Mouse (Mus musculus) urinary bladder, postnatal 10 days (tissue): ENCODE measurements around the gene Cops4.

Experiments used
- DNase-seq: peaks from one replicate; pipeline ENCODE4 v3.0.0; 2022; ENCODE audit warnings: low spot score

Gene Cops4

DNA sequence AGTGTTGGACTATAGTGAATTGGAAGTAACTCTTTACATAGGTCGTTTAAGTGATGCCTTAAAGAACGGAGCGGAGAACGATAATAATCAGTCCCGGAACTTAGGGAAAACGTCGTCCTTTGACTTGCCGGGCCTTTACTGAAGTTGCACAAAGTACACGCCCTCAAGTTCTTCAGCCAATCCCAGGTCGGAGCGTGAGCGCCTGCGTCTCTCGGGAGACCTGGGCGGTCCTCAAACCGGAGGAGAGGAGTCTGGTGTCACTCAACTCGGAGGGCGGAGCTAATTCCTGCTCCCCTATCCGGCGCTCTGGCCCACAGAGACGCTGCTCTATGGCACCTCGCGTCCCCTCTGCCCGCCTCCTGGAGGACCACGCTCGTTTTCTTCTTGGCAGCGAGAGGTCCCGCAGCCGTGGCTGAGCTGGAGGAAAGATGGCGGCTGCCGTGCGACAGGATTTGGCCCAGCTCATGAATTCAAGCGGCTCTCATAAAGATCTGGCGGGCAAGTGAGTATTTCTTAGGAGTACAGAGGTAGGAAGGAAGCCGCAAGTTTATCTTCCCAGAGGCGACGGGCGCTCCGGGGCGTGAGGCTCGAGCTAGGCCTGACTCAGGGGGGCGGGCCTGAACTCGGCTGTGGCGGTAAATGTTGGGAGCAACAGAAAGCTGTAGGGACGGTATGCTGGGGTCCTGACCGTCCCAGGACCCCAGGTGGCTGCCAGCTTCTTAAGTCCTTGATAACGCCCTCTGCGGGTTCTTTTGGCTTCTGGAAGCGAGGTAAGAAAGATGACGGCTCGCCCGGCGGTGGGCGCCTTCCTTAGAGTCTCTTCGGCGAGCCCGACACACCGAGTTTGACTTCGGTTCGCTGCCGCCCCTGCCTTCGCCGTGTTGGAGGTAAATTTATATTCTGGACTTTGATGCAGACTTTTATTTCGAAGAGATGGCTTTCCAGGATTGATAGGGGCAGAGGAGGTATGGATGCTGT lies at the start of gene Cops4:
TSS of gene Cops4 (plus strand) at position 261 of the 978 bp plus-strand sequence.
- DNase-seq = peak; percentile 83

DNA sequence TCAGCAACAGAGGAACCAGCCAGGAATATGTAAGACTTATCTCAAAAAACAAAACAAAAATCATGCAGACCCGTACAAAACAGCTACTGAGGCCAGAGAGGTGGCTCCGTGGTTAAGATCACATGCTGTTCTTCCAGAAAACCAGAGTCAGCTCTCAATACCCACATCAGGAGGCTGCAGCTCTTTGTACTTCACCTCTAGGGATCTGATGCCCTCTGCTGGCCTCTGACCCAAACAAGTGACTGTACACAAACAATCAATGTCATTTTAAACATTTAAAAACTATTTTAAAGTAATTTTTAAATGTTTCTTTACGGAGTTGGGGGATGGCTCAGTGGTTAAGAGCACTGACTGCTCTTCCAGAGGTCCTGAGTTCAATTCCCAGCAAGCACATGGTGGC lies 41.8 kb upstream of the Cops4 start:
- no peak for DNase-seq

DNA sequence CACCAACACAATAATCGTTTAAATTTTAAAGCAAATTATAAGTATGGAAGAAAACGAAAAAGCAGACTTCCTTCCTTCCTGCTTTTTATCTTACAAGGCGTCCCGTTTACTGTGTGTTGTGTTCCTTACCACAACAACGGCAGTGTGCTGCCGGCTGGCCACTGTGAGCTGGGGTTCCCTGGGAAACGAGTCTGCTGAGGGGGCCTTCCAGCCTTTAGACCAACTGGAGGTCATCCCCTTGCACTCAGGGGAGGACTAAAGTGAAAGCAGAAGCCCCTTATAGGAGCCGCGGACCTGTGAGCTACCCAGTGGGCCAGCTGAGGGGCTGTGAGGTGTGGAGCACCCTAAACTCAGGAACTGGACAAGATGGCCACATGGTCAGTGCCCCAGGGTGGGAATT lies 40.5 kb upstream of the Cops4 start:
- no peak for DNase-seq

DNA sequence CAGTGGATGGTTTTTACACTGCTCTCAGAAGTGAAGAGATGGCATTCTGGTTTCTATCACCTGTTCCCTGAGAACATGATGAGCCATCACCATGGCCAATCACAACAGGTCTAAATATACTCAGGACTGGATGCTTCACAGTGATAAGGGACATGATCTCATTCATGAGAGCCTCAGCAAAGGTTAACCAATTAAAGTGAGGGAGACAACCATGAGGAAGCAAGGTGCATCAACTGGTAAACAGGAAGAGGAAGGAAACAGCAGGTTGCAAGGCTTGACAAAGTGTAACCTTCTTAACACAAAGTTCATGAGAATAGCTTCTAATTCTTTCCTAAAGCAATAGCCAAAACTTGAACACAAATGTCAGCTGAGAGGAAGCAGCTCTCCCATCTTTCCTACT lies 34.5 kb upstream of the Cops4 start:
- no peak for DNase-seq

DNA sequence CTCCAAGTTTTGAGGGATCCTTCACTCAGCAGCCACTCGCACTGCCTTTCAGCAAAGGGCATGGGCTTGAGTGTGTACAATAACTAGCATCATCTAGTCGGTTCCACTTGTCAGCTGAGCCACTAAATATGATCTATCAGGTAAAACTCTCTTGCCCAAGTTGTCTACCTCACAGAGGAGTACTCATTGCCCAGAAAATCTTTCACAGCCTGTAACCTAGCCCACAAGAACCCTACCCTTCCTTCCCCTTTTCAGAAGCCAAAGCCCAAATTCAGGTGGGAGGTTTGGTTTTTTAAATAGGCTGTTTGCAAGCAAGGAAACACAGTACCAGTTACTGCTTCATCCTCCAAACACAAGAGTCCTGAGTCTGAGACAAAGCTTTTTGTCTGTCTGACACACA lies 31.0 kb upstream of the Cops4 start:
- DNase-seq = no peak

DNA sequence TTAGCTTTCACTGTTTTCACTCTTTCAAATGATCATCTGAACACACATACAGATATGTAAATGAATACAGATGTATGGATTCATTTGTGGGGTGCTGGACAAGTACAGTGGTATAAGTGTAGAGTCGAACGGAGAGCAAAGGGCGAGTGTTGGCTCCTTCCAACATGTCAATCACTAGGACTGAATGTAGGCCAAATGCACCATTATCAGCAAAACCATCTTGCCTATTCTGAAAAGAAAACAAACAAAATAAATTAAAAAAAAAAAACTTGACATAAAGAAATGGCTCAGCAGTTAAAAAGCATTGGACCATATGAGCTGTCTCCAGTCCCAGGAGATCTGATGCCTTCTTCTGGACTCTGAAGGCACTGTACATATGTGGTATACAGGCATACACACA lies 29.9 kb upstream of the Cops4 start:
- no peak for DNase-seq

GRCm38 (mm10) chr5:100489340-100489739 lies 28.8 kb upstream of the Cops4 start:
- no peak for DNase-seq

DNA sequence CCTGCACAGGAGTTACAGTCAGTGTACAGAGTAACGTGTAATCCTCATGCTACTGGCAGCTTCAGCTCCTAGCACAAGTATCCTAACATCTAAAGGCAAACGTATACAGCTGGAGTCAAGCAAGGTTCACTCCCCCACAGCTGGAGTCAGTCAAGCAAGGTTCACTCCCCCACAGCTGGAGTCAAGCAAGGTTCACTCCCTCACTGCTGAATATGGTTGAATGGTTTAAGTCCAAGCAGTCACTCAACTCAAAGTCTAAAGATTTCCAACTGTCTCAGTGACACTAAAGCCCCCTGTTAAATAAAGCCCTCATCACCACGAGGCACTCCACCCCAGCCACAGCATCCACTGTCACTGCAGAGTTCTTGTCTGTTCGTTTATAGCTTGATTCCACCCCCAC lies 26.4 kb upstream of the Cops4 start:
- DNase-seq = no peak

DNA sequence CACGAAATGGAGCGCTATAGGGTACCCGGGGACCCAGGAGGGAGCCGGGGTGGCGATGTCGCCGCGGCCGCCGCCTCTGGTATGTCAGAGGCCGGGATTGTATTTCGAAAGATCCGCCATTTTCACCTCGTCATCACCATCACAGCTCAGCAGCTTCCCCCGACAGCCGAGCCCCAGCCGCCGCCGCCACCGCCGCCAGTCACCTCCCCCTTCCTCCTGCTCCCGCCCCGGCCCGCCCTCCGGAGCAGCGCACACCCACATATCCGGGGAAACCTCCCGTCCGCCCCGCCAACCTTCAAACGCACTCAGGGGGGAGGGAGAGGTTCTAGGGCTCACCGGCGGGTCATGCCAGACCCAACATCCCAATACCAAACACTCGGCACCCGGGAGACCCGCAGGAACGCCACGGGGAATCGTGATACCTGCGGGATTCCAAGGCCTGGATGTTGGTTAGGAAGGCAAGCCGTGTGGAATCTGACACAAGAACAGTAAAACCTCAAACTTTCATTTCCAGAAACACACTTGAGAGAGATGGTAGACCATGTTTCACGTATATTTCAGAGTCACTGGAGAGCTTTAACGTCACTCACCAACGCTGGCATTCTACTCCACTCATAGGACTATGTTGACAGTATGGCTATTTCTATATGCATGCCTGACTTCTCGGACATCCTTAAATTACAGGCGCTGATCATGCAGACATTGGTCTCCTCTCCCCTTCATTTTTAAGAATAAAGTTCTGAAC lies 19.5 kb upstream of the Cops4 start:
- DNase-seq = peak; percentile 28

- no peak for DNase-seq
Observed at GRCm38 (mm10) chr5:100499243-100499642, 18.9 kb upstream of the Cops4 start.

GRCm38 (mm10) chr5:100499831-100500304 lies 18.2 kb upstream of the Cops4 start:
- no peak for DNase-seq

GRCm38 (mm10) chr5:100500458-100500961 lies 17.6 kb upstream of the Cops4 start, which contains the start of gene Lin54:
Gene Lin54, minus strand, starts transcription at chr5:100500639.
- peak; percentile 65 for DNase-seq

- no peak for DNase-seq
Observed at GRCm38 (mm10) chr5:100501267-100501666, 16.8 kb upstream of the Cops4 start.

- DNase-seq = no peak
Observed at GRCm38 (mm10) chr5:100509247-100509646, 8.9 kb upstream of the Cops4 start.

GRCm38 (mm10) chr5:100512576-100512975 lies 5.5 kb upstream of the Cops4 start:
- DNase-seq = no peak

DNA sequence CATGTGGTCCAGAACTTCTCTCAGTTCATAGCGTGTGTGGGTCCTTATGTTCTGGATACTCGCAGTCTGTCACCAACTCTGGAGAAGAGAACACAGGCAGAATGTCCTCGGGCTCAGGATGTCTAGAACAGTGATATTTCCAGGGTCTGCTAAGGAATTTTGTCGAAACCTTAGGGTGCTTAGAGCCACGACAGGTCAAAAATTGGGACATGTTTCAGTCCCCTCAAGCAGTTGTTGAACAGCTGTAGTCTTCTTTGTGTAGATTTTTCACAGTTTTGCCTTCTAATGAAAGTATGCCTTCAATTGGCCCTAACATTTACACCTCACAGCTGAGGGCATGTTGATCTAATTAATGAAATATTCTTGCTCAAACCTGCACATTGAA lies 910 bp downstream of the Cops4 start:
- DNase-seq = no peak

GRCm38 (mm10) chr5:100520223-100520622 lies 2.1 kb downstream of the Cops4 start:
- no peak for DNase-seq

GRCm38 (mm10) chr5:100523331-100523730 lies 5.2 kb downstream of the Cops4 start:
- DNase-seq = no peak

- no peak for DNase-seq
Observed at GRCm38 (mm10) chr5:100524921-100525320, 6.8 kb downstream of the Cops4 start.

DNA sequence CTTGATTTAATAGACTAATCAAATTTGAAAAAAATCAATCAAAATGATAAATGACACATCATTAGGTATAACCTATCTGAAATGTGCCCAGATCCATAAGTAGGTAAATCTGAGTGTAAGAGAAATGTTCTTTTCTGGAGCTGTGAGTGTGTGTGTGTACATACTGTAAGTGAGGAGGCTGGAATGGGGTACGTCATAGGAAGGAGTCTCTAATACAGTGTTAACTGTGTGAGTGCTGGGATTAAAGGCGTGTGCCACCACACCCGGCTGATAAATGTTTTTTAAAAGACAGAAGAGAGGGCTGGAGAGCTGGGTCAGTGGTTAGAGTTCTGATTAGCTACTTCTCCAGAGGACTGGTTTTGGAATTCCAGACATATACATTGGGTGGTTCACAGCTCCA lies 7.5 kb downstream of the Cops4 start:
- no peak for DNase-seq

- DNase-seq = no peak
Observed at GRCm38 (mm10) chr5:100526164-100526563, 8.1 kb downstream of the Cops4 start.

DNA sequence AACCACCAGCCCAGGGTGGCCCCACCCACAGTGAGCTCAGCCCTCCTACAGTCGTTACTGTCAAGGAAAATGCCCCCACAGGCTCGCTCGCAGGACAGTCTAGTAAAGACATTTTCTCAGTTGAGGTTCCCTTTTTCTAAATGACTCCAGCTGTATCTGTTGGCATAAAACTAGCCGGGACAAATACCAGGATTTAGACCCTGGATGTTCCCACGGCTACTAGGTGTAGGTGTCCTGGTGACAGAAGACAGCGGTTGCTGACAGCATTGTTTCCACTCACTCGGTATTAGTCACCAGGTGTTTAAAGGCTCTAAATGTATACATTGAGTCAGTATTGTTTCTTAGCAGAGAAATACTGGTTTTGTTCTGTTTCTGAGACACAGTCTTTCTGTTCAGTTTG lies 17.7 kb downstream of the Cops4 start:
- no peak for DNase-seq

DNA sequence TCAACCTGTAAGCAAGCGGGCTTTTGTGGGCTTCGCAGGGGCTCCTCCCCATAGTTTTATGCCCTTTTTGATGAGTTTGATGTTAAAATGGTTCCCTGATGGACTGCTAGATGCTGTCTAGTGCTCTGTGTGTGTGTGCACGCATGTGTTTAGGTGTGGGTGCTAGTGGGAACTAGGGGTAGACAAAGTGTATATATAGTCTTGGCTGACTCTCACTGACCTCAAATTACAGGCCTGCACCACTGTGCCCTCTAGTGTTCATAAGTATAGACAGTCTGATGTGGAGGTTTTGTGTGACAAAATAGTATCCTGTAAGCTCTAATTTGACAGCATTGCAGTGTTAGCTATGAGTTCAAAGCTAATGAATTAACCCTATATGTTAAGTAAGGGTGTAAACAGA lies 18.5 kb downstream of the Cops4 start:
- DNase-seq = no peak
